Mouse (Mus musculus) lung, postnatal 0 days (tissue): ENCODE measurements at regions not wholly inside any gene's neighbourhood (a gene's known extent, or its start where the extent isn't known, plus 50 kb on each side); places are given as distances from the start of the nearest gene placed in this dataset.
A peak's percentile ranks its signal among the peaks of the same experiment; 100 is the strongest.

Experiments
- ATAC-seq: fragments of 200-750 bp; cut with Nextera tagmentation; 2 replicates; pipeline ENCODE4 v1.8.0; 2017; ENCODE audit warnings: moderate library complexity
- DNase-seq: peaks from one replicate; pipeline ENCODE4 v3.0.0-alpha.2; 2016; ENCODE audit warnings: low spot score
- H3K27ac ChIP-seq: fragments of 300-500 bp; sonication (generic); 2 replicates; pipeline ENCODE4 v1.5.1; 2014; ENCODE audit warnings: antibody characterized with exemption, mild to moderate bottlenecking, low read length, mixed read lengths
- H3K27me3 ChIP-seq: fragments of 300-500 bp; sonication (generic); replicated peaks from 2 replicates; pipeline ENCODE4 v1.6.1; 2014; ENCODE audit warnings: low read length, mixed read lengths; ENCODE audit not compliant: insufficient read depth
- H3K36me3 ChIP-seq: fragments of 300-500 bp; sonication (generic); 2 replicates; pipeline ENCODE4 v1.6.1; 2014; ENCODE audit warnings: low read length, mixed read lengths; ENCODE audit not compliant: insufficient read depth
- H3K4me1 ChIP-seq: fragments of 300-500 bp; sonication (generic); 2 replicates; pipeline ENCODE4 v1.6.1; 2014; ENCODE audit warnings: antibody characterized with exemption, low read depth, low read length, mixed read lengths; ENCODE audit not compliant: insufficient read depth
- H3K4me2 ChIP-seq: fragments of 300-500 bp; sonication (generic); replicated peaks from 2 replicates; pipeline ENCODE4 v1.6.1; 2014; ENCODE audit warnings: low read depth, mild to moderate bottlenecking, low read length, moderate library complexity, mixed read lengths
- H3K4me3 ChIP-seq: fragments of 300-500 bp; sonication (generic); 2 replicates; pipeline ENCODE4 v1.5.1; 2014; ENCODE audit warnings: low read depth, low read length
- H3K9ac ChIP-seq: fragments of 300-500 bp; sonication (generic); replicated peaks from 2 replicates; pipeline ENCODE4 v1.6.1; 2014; ENCODE audit warnings: low read depth, mild to moderate bottlenecking
- H3K9me3 ChIP-seq: fragments of 300-500 bp; sonication (generic); 2 replicates; pipeline ENCODE4 v1.6.1; 2016; ENCODE audit warnings: low read length, mixed read lengths
- CTCF ChIP-seq: IDR thresholded peaks from 2 replicates; pipeline ENCODE4 v1.5.1; 2016; ENCODE audit warnings: antibody characterized with exemption, mild to moderate bottlenecking
- EP300 ChIP-seq: IDR thresholded peaks from 2 replicates; pipeline ENCODE4 v1.6.1; 2016; ENCODE audit warnings: antibody characterized with exemption, mild to moderate bottlenecking, control low read depth
- WGBS: fragments of 180-500 bp; shearing (Covaris S2); extraction: QIAGEN DNeasy Blood & Tissue Kit; methylation state at CpG from one replicate; pipeline ENCODE4 v1.1.7; 2014; 5-methylcytosine and 5-hydroxymethylcytosine counted together

DNA sequence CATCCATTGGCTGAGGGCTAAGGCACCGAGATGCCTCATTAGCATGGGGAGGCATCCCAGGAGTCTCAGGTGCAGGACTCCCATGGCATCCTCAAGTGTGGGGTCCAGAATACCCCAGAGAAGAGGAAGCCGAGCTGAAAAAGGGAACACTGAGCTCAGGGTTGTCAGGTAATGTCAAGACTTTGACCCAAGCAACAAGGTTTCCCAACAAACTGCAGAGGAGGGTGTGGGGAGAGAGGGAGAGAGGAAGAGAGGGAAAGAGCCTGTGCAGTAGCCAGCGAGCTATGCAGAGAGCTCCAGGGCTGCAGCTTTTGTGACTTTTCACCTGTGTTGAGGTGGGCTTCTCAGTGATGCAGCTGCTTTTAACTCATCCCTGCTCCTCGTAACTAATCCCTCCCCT, 85.7 kb upstream of the Prok2 start:
- Histone ChIP-seq H3K36me3 (no peaks in the 10 kb centered on the region), H3K27me3 (no peaks in the 10 kb centered on the region), H3K4me2 (no peak overlapping the region), H3K4me1 (no peaks in the 10 kb centered on the region), H3K27ac (no peak overlapping the region), H3K9ac (no peak overlapping the region), H3K9me3 (no peaks in the 10 kb centered on the region), H3K4me3 (no peak overlapping the region)
- WGBS: 90% methylated on average over 4 of the region's 4 CpGs
- DNase-seq: no peak
- TF ChIP-seq EP300 (no peak), CTCF (no peak)
- no peak for ATAC-seq

DNA sequence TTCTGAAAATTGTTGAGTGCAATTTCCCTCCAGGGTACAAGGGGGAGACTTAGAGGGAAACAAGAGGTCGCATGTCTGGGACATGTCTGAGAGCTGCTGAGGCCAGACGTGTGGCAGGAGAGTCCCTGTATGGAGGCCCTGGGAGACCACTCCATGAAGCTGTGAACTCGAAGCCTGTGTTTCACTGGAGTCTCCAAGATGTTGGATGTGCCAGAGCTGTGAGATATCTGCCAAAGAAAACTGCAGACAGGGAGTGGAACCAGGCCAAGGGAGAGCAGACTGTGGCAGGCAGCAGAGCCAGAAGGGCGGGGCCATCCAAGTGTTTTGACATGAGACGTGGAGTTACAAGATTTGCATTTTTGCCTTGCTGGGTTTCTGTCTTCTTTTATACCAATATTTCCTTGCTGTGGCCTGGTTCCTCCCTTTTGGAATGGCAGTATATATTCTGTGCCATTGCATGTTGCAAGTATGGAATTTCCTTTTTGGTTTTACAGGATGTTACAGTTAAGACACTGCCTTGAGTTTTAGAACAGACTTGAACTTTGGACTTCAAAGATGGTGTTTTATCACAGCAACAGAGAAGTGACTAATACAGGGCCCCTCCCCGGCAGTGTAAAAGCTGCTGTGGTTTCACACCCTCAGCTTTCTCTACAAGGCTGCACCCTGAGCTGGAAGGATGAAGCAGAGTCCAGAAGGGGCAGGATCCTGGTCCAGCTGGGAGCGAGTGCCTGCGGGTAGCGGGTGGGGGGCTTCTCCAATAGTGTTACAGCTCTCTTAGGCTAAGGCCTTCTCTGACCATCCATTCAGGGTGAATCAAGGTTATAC, 85.0 kb upstream of the Prok2 start:
- no peak for TF ChIP-seq EP300
- peak; percentile 32 for TF ChIP-seq CTCF
- no peak overlapping the region for H3K27ac ChIP-seq
- ATAC-seq (peak; percentile 88), DNase-seq (peak; percentile 92)
- H3K9ac ChIP-seq: no peak overlapping the region
- H3K4me2 ChIP-seq: no peak overlapping the region
- H3K4me1 ChIP-seq: no peaks in the 10 kb centered on the region
- no peaks in the 10 kb centered on the region for H3K36me3 ChIP-seq
- no peaks in the 10 kb centered on the region for H3K9me3 ChIP-seq
- H3K4me3 ChIP-seq: no peak overlapping the region
- no peaks in the 10 kb centered on the region for H3K27me3 ChIP-seq
- 47% methylated on average over 9 of the region's 9 CpGs for WGBS

DNA sequence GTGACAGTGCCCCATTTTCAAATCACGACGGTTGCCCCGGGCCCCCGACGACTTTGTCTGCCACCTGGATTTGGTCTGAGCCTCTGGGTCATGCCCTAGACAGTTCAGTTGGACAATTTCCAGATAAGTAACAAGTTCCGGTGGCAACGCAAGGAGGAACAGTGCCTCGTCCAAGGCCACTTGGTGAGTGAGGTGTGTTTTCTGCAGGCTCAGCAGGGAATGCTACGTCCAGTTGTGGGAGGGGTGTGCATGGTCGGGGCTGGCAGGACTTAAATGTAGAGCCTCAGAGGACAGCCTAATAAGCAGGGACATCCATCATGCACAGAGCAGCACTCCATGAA, 78.7 kb upstream of the Prok2 start:
- Histone ChIP-seq H3K27ac (no peak overlapping the region), H3K9me3 (no peaks in the 10 kb centered on the region), H3K27me3 (no peaks in the 10 kb centered on the region), H3K36me3 (no peaks in the 10 kb centered on the region), H3K4me1 (peaks cover 9% of the 10 kb centered on the region; the same call in 1 of the 2 replicates), H3K9ac (no peak overlapping the region), H3K4me3 (no peak overlapping the region), H3K4me2 (no peak overlapping the region)
- DNase-seq (no peak), ATAC-seq (no peak)
- TF ChIP-seq EP300: no peak
- no peak for TF ChIP-seq CTCF
- 14% methylated on average over 10 of the region's 10 CpGs for WGBS

DNA sequence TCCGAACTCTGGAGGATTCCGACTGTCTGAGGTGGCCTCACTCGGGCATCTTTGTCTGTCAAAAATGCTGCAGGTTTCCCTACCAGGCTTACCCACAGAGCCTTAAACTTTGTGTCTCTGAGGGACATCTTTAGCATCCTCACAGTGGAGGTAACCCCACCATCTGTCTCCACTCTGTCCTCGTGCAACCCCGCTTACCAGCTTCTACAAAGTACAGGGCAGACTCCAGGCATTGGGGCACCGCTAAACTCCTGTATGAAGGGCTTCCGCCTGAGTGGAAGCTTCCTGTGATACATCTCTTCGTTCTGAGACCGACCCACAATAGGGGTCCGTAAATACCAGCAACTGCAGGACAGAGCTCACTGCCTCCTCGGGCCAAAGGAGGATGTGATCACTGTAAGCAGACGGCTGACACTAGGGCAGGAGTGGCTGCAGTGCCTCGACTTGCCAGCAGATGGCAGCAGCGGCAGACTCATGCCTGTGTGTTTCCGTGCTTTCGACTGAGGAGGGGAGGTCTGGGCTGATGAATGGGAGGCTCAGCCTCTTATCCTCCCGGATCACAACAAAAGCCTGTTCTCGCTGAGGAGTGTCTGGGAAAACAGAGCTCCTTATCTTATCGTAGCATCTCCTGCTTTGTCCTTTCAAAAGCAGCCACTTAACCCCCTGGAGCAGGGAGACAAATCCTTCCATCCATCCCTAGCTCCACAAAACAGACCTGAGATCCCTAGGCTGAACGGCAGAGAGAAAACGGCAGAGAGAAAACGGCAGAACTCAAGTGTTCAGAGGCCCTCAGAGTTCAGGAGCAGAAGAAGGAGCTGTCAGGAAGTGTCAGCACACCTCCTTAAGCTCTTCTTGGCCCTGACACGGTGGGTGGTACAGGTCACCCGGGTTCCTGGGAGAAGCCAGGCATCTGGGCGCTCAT, 78.1 kb upstream of the Prok2 start:
- Histone ChIP-seq H3K9me3 (no peaks in the 10 kb centered on the region), H3K36me3 (no peaks in the 10 kb centered on the region), H3K4me3 (no peak overlapping the region), H3K4me1 (peaks cover 9% of the 10 kb centered on the region; the same call in 1 of the 2 replicates), H3K9ac (no peak overlapping the region), H3K27ac (no peak overlapping the region), H3K27me3 (no peaks in the 10 kb centered on the region), H3K4me2 (0 out of 2 replicates have a peak overlapping the region, but pooled peaks have one; percentile 27)
- WGBS: 19% methylated on average over 25 of the region's 25 CpGs
- peak; percentile 81 for ATAC-seq
- TF ChIP-seq CTCF (peak; percentile 100), EP300 (no peak)
- DNase-seq: peak; percentile 89

DNA sequence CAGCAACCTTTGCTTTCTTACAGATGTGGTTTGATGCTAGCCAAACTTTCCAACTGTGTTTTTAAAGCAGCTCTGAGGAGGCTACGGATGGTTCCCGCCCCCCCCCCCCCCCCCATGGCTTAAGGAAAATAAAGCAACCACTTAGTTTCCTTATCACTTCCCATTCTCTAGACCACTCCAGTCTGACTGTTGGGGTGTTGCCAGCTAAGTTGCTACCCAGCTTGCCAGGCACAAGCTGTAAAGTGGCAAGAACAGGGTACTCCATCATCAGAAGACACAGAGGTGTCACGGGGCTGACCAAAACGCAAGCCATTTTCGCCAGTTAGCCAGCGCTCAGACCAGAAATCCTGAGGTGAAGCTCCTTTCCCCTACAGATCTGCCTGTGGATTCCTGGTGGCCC, 74.7 kb upstream of the Prok2 start:
- Histone ChIP-seq H3K4me1 (peaks cover 9% of the 10 kb centered on the region; the same call in 1 of the 2 replicates), H3K27ac (no peak overlapping the region), H3K9ac (no peak overlapping the region), H3K9me3 (no peaks in the 10 kb centered on the region), H3K4me2 (no peak overlapping the region), H3K27me3 (no peaks in the 10 kb centered on the region), H3K36me3 (no peaks in the 10 kb centered on the region), H3K4me3 (no peak overlapping the region)
- TF ChIP-seq CTCF: no peak
- no peak for TF ChIP-seq EP300
- ATAC-seq (peak; percentile 53), DNase-seq (peak; percentile 59)
- WGBS: 37% methylated on average over 6 of the region's 6 CpGs

DNA sequence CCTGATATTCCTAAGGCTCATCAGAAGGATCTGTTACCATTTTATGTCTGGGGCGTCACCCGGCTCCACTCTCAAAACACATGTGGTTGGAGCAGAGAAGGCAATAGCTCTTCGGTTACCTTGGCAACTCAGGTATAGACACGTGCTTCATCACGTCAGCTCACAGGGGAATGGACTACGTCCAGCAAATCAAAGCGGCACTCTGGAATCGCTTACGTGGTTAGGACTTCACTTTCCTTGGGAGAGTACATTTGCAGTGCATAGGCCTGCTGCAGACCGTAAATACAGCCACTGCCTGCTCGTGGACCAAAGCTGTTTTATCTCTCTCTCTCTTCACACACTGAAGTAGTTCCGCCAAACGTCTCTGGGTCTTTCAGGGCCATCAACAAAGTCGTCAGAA, 74.1 kb upstream of the Prok2 start:
- Histone ChIP-seq H3K27me3 (no peaks in the 10 kb centered on the region), H3K27ac (no peak overlapping the region), H3K4me2 (no peak overlapping the region), H3K9me3 (no peaks in the 10 kb centered on the region), H3K4me1 (peaks cover 9% of the 10 kb centered on the region; the same call in 1 of the 2 replicates), H3K9ac (no peak overlapping the region), H3K36me3 (no peaks in the 10 kb centered on the region), H3K4me3 (no peak overlapping the region)
- TF ChIP-seq CTCF (no peak), EP300 (no peak)
- WGBS: 28% methylated on average over 14 of the region's 14 CpGs
- DNase-seq (peak; percentile 69), ATAC-seq (peak; percentile 75)
